In the genomic region with DNA sequence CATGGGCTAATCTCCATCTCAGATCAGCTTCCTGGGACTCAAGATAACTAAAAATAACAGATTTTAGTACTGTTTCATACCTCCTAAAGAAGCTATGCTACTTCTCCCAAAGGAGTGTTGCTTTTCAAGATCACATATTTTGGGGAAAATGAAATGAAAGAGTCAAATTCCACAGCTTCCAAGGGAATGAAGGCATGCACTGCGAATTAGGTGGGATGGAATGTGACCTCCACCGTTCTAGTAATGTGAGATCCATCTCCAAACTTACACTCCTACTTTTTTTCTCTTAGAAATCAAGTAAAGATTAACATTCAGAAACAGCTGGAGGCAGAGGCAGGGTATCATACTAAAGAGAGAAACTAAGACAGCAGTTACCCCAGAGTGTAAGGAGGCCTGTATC, we compare ENCODE assay signal across 24 mouse cellular contexts. TPM values are rescaled to one million over a fixed set of nuclear protein-coding genes. Genes with fewer than 3 reads are reported as not detected.
"Had no signal": no experiment of that assay in that cellular context is flagged by ENCODE, and none has a peak within 500 bp of the region (broad histone marks: within the 10 kb centered on the region; RNA-seq: fewer than 3 reads in every experiment).

No protein-coding gene starts in this region.

- DNase-seq: kidney, adult 18-20 months; kidney, adult 9 months; kidney, postnatal 10 days; kidney, postnatal 36 days; left cerebral cortex, postnatal 4 days; liver, postnatal 0 days; lung, postnatal 10 days; lung, postnatal 36 days; right cerebral cortex, adult 18-20 months; right cerebral cortex, postnatal 14 days; spleen, adult 18-20 months; thymus, postnatal 25 days had no signal

- ATAC-seq: intestine, embryonic 16.5 days; liver, postnatal 0 days; midbrain, embryonic 15.5 days had no signal

- H3K4me1 ChIP-seq: limb, embryonic 15.5 days; lung, embryonic 15.5 days; megakaryocyte, embryonic 14.5 days; midbrain, embryonic 15.5 days; neural tube, embryonic 12.5 days; neural tube, embryonic 15.5 days; stomach, embryonic 15.5 days had no signal

- H3K4me3 ChIP-seq: limb, embryonic 15.5 days; lung, embryonic 15.5 days; megakaryocyte, embryonic 14.5 days; midbrain, embryonic 15.5 days; neural tube, embryonic 12.5 days; neural tube, embryonic 15.5 days; stomach, embryonic 15.5 days had no signal

- H3K27ac ChIP-seq: limb, embryonic 15.5 days; liver, embryonic 14.5 days; lung, embryonic 15.5 days; midbrain, embryonic 15.5 days; neural tube, embryonic 12.5 days; neural tube, embryonic 15.5 days; stomach, embryonic 15.5 days had no signal

- H3K4me2 ChIP-seq: limb, embryonic 15.5 days; liver, embryonic 11.5 days; lung, embryonic 15.5 days; midbrain, embryonic 11.5 days; midbrain, embryonic 15.5 days; neural tube, embryonic 12.5 days; neural tube, embryonic 15.5 days; stomach, embryonic 15.5 days had no signal

- H3K9me3 ChIP-seq: limb, embryonic 15.5 days; lung, embryonic 15.5 days; midbrain, embryonic 15.5 days; neural tube, embryonic 12.5 days; neural tube, embryonic 15.5 days; stomach, embryonic 15.5 days had no signal

- H3K27me3 ChIP-seq: limb, embryonic 15.5 days; lung, embryonic 15.5 days; megakaryocyte, embryonic 14.5 days; midbrain, embryonic 15.5 days; neural tube, embryonic 12.5 days; neural tube, embryonic 15.5 days; stomach, embryonic 15.5 days had no signal

- H3K9ac ChIP-seq: limb, embryonic 15.5 days; liver, embryonic 14.5 days; liver, postnatal 0 days; lung, embryonic 15.5 days; midbrain, embryonic 15.5 days; neural tube, embryonic 12.5 days; neural tube, embryonic 15.5 days; stomach, embryonic 15.5 days had no signal

- H3K36me3 ChIP-seq: limb, embryonic 15.5 days; lung, embryonic 15.5 days; midbrain, embryonic 15.5 days; neural tube, embryonic 12.5 days; neural tube, embryonic 15.5 days; stomach, embryonic 15.5 days had no signal

RNA-seq across cellular contexts. Expression of a gene that starts 49.9 kb away (rescaled TPM):
- polyA plus RNA-seq: liver, embryonic 14.5 days; liver, postnatal 0 days; lung, embryonic 15.5 days; thymus, postnatal 0 days had no signal
